In genomic region chr12:52503131-52503455, GRCm38 (mm10) we compare ENCODE assay signal across 7 mouse cellular contexts. TPM values are rescaled to one million over a fixed set of nuclear protein-coding genes. Genes with fewer than 3 reads are reported as not detected.
A peak's percentile ranks its signal among the peaks of the same experiment; 100 is the strongest.
DNase-seq lines count a peak whose midpoint lies in the region; ATAC-seq and TF ChIP-seq lines count a peak whose summit lies in the region.

No protein-coding gene starts in this region.

- ATAC-seq in lung, postnatal 0 days: peak; percentile 32
- ATAC-seq in forebrain, embryonic 11.5 days (replicated peaks; ENCODE audit: low FRiP score): peak; percentile 55
- ATAC-seq in liver, embryonic 12.5 days: no peak; the same call in 1 of the 2 replicates
- ATAC-seq in stomach, embryonic 16.5 days (ENCODE audit: insufficient read depth, low FRiP score): peak; percentile 42

- H3K4me1 ChIP-seq in lung, postnatal 0 days (ENCODE audit: insufficient read depth, low read depth, low read length): no peaks in the 10 kb centered on the region
- peaks cover 2% of the 10 kb centered on the region; the same call in 1 of the 2 replicates for H3K4me1 ChIP-seq in forebrain, embryonic 11.5 days (replicated peaks; ENCODE audit: control insufficient read depth, insufficient read depth, low read length)
- H3K4me1 ChIP-seq in liver, embryonic 12.5 days: peaks cover 13% of the 10 kb centered on the region
- peaks cover 3% of the 10 kb centered on the region; the same call in 1 of the 2 replicates for H3K4me1 ChIP-seq in stomach, embryonic 16.5 days (ENCODE audit: control insufficient read depth, insufficient read depth, low read length)

- H3K36me3 ChIP-seq in lung, postnatal 0 days (ENCODE audit: insufficient read depth, low read length): no peaks in the 10 kb centered on the region
- H3K36me3 ChIP-seq in forebrain, embryonic 11.5 days (ENCODE audit: control insufficient read depth, insufficient read depth, low read length): no peaks in the 10 kb centered on the region
- no peaks in the 10 kb centered on the region for H3K36me3 ChIP-seq in liver, embryonic 12.5 days
- no peaks in the 10 kb centered on the region for H3K36me3 ChIP-seq in stomach, embryonic 16.5 days (ENCODE audit: control insufficient read depth, insufficient read depth, low read length)

- no peak for TF ChIP-seq CTCF in lung, postnatal 0 days (IDR thresholded peaks at IDR 0.05)

- peak overlapping the region; percentile 100 for H3K27ac ChIP-seq in lung, postnatal 0 days (ENCODE audit: low read length)
- peak overlapping the region; percentile 99 for H3K27ac ChIP-seq in forebrain, embryonic 11.5 days (ENCODE audit: low read depth, low read length)
- peak overlapping the region; percentile 80 for H3K27ac ChIP-seq in liver, embryonic 12.5 days
- peak overlapping the region; percentile 98 for H3K27ac ChIP-seq in stomach, embryonic 16.5 days (ENCODE audit: low read length)

- no peak for DNase-seq in lung, postnatal 0 days (ENCODE audit: low spot score)
- no peak for DNase-seq in lung, postnatal 25 days (ENCODE audit: low spot score)
- no peak for DNase-seq in forebrain, embryonic 11.5 days (ENCODE audit: low spot score)
- no peak for DNase-seq in thymus, adult 18-20 months
- DNase-seq in right cerebral cortex, postnatal 25 days: no peak

- peak overlapping the region; percentile 35 for H3K9ac ChIP-seq in lung, postnatal 0 days (replicated peaks; ENCODE audit: low read depth)
- peak overlapping the region; percentile 72 for H3K9ac ChIP-seq in forebrain, embryonic 11.5 days (ENCODE audit: low read length)
- H3K9ac ChIP-seq in liver, embryonic 12.5 days: peak overlapping the region; percentile 90
- peak overlapping the region; percentile 86 for H3K9ac ChIP-seq in stomach, embryonic 16.5 days (ENCODE audit: low read length)

- TF ChIP-seq EP300 in lung, postnatal 0 days (IDR thresholded peaks at IDR 0.05): no peak

- peak overlapping the region; percentile 59 for H3K4me2 ChIP-seq in lung, postnatal 0 days (replicated peaks; ENCODE audit: low read depth, low read length)
- H3K4me2 ChIP-seq in forebrain, embryonic 11.5 days (ENCODE audit: low read depth, low read length, severe bottlenecking): peak overlapping the region; percentile 77
- peak overlapping the region; percentile 97 for H3K4me2 ChIP-seq in liver, embryonic 12.5 days
- H3K4me2 ChIP-seq in stomach, embryonic 16.5 days (ENCODE audit: low read depth, low read length): peak overlapping the region; percentile 59

- WGBS in lung, postnatal 0 days: 2% methylated on average over 13 of the region's 13 CpGs
- under 1% methylated on average over 13 of the region's 13 CpGs for WGBS in forebrain, embryonic 11.5 days
- WGBS in liver, embryonic 12.5 days (ENCODE audit: insufficient replicate concordance): under 1% methylated on average over 13 of the region's 13 CpGs
- under 1% methylated on average over 13 of the region's 13 CpGs for WGBS in stomach, embryonic 16.5 days

- H3K4me3 ChIP-seq in lung, postnatal 0 days (ENCODE audit: low read depth, low read length): peak overlapping the region; percentile 99
- H3K4me3 ChIP-seq in forebrain, embryonic 11.5 days (ENCODE audit: low read depth, low read length): peak overlapping the region; percentile 96
- H3K4me3 ChIP-seq in liver, embryonic 12.5 days: peak overlapping the region; percentile 94
- H3K4me3 ChIP-seq in stomach, embryonic 16.5 days (replicated peaks; ENCODE audit: low read length): peak overlapping the region; percentile 94

- no peaks in the 10 kb centered on the region for H3K9me3 ChIP-seq in lung, postnatal 0 days (ENCODE audit: low read length)
- H3K9me3 ChIP-seq in forebrain, embryonic 11.5 days (ENCODE audit: control insufficient read depth, low read length): no peaks in the 10 kb centered on the region
- H3K9me3 ChIP-seq in liver, embryonic 12.5 days (replicated peaks): no peaks in the 10 kb centered on the region
- no peaks in the 10 kb centered on the region for H3K9me3 ChIP-seq in stomach, embryonic 16.5 days (replicated peaks; ENCODE audit: control insufficient read depth, low read length)

- H3K27me3 ChIP-seq in lung, postnatal 0 days (replicated peaks; ENCODE audit: insufficient read depth, low read length): no peaks in the 10 kb centered on the region
- no peaks in the 10 kb centered on the region for H3K27me3 ChIP-seq in forebrain, embryonic 11.5 days (ENCODE audit: control insufficient read depth, insufficient read depth, low read length)
- peaks cover 9% of the 10 kb centered on the region for H3K27me3 ChIP-seq in liver, embryonic 12.5 days (replicated peaks)
- no peaks in the 10 kb centered on the region for H3K27me3 ChIP-seq in stomach, embryonic 16.5 days (ENCODE audit: control insufficient read depth, insufficient read depth, low read length)

RNA-seq across cellular contexts. Expression of gene Arhgap5, which starts 0.7 kb away (rescaled TPM):
- polyA plus RNA-seq in lung, postnatal 0 days (2015; fragmentation: Nextera tagmentation; extraction: Ambion mirVana): 32.1 and 39.1 TPM in 2 replicates
- polyA plus RNA-seq in forebrain, embryonic 11.5 days (2014; fragmentation: Nextera tagmentation; extraction: Ambion mirVana): 59.5 and 71.6 TPM in 2 replicates
- 13.7 and 14.4 TPM in 2 replicates for polyA plus RNA-seq in liver, embryonic 12.5 days (2016; fragmentation: Nextera tagmentation; extraction: Ambion mirVana)
- 39.1 and 43.0 TPM in 2 replicates for polyA plus RNA-seq in stomach, embryonic 16.5 days (2015; fragmentation: Nextera tagmentation; extraction: Ambion mirVana)

Comparison
In these comparisons a context has a peak if more than half of its experiments do, and no peak if none do; other contexts are left out.
1. H3K9ac ChIP-seq: peak in every context shown above with its lines; median percentile 90 in liver, embryonic 12.5 days; 86 in stomach, embryonic 16.5 days; 72 in forebrain, embryonic 11.5 days; 35 in lung, postnatal 0 days.